Mouse (Mus musculus) lung, adult 2 months (tissue): ENCODE measurements around the gene Plxna4. TPM values are rescaled to one million over a fixed set of nuclear protein-coding genes. Genes with fewer than 3 reads are reported as not detected.

Experiments
- DNase-seq: peaks from one replicate; pipeline ENCODE4 v3.0.0; 2022
- H3K4me1 ChIP-seq: fragments of 200-500 bp; 2 replicates; pipeline ENCODE4 v1.6.1; 2011; ENCODE audit warnings: low read length; ENCODE audit not compliant: control insufficient read depth, insufficient read depth
- H3K4me3 ChIP-seq: fragments of 200-500 bp; replicated peaks from 2 replicates; pipeline ENCODE3; 2011; ENCODE audit warnings: low read depth, mild to moderate bottlenecking, control low read depth, low read length; ENCODE audit errors: extremely low read depth
- CTCF ChIP-seq: fragments of 200-500 bp; IDR thresholded peaks from 2 replicates; pipeline ENCODE4 v1.5.1; 2011; ENCODE audit warnings: mild to moderate bottlenecking, low read length, control low read depth; ENCODE audit not compliant: insufficient read depth
- POLR2A ChIP-seq: fragments of 200-500 bp; IDR thresholded peaks from 2 replicates; pipeline ENCODE4 v1.6.1; 2011; ENCODE audit warnings: low read depth, mild to moderate bottlenecking, control low read depth, low read length, borderline replicate concordance; ENCODE audit errors: extremely low read depth
- WGBS: fragments of 180-500 bp; shearing (Covaris S2); methylation state at CpG from one replicate; pipeline ENCODE4 v1.1.7; 2018; 5-methylcytosine and 5-hydroxymethylcytosine counted together
- polyA plus RNA-seq: library from polyadenylated mRNA; depleted of rRNA; stranded (reverse); fragments of >200 nt; gene quantifications from 2 replicates; pipeline ENCODE4 v1.2.3, GENCODE M21; 2012

Plxna4 gene
- polyA plus RNA-seq, 1 experiment, result 7.4 TPM

DNA sequence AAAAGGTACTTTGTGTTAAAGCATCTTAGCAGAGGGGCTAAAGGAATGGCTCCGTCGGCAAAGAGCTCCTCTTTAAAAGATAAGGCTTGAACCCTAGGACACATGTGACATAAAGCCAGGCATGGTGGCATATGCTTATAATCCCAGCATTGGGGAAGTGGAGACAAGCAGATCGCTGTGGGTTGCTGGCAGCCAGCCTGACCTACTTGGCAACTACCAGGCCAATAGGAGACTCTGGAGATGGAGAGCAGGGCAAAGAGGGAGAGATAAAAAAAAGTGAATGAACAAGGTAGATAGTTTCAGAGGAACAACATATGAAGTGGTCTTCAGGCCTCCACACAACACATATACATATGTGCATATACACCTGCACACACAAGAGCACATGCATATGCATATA lies 189.7 kb downstream of the Plxna4 start:
- peaks cover 11% of the 10 kb centered on the region for H3K4me1 ChIP-seq
- WGBS, result 75% methylated on average over 3 of the region's 3 CpGs
- no peak for DNase-seq
- no peak overlapping the region for H3K4me3 ChIP-seq
- TF ChIP-seq POLR2A (no peak), CTCF (no peak)

DNA sequence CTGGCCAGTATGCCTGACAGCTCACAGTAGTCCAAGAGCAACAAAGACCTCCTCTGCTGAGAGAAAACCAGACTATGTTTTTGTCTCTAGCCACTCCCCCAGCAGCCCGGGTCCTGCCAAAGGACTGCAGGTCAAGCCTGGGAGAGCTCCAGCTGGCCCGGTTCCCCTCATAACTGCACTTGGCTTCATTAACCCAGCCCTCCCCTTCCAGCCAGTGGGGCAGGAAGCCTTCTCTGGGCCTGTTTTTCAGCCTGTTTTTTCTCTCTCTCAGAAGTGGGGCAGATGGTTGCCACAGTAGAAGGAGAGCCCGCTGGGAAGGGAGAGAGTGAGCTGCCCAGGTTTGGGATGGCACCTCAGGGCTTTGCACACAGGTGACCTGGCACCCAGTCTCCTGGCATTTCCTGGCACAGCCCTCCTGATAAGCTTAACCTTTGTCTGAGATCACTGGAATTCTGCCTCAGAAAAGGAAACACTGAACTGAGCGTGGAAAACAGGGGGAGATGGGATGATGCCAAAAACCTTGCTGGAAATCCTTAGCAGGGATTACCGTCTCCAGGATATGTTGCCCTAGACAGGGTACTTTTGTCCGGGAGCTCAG lies 190.8 kb downstream of the Plxna4 start:
- DNase-seq, result peak; percentile 79
- WGBS, result 18% methylated on average over 6 of the region's 6 CpGs
- TF ChIP-seq CTCF, result no peak
- TF ChIP-seq POLR2A, result no peak
- Histone ChIP-seq H3K4me3 (no peak overlapping the region), H3K4me1 (peaks cover 11% of the 10 kb centered on the region)

DNA sequence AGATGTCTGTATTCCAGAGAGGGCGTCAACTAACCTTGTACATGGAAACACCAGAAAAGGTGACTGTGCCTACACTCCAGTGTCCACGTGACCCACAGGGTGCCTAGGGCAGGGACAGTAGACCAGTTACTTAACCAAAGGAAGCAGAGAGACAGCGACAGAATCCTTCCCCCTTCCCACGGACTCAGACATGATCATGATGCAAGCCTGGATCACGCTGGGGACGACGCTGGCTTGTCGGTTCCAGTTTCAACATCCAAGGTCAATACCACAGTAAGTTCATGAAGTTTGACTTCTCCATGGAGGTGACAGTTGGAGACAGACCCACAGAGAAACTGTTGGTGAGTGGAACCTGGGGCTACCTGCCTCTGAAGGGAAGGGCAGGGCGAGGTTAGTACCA lies 192.6 kb downstream of the Plxna4 start:
- 92% methylated on average over 9 of the region's 9 CpGs for WGBS
- TF ChIP-seq CTCF, result no peak
- no peak for TF ChIP-seq POLR2A
- Histone ChIP-seq H3K4me1 (peaks cover 11% of the 10 kb centered on the region), H3K4me3 (no peak overlapping the region)
- no peak for DNase-seq

DNA sequence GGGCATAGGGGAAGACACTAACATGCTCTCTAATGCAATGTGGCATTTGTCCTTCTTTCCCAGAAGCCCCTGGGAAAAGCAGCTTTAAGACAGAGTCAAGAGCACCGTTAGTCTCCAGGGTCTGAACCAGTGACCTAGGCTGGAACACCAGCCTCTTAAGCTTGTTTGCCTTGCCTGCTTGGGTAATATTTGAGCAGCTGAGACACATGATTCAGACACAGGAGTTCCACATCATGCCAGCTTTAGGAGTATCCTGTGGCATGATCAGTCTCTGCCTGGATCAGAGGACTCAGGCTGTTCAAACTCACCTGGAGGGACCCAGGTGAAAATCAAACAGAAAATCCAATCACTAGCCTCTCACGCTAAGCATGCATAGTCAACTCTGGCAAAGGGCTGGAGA lies 195.7 kb downstream of the Plxna4 start:
- no peak for DNase-seq
- WGBS, result 56% methylated on average over 2 of the region's 2 CpGs
- TF ChIP-seq POLR2A, result no peak
- TF ChIP-seq CTCF, result no peak
- Histone ChIP-seq H3K4me3 (no peak overlapping the region), H3K4me1 (peaks cover 9% of the 10 kb centered on the region)

DNA sequence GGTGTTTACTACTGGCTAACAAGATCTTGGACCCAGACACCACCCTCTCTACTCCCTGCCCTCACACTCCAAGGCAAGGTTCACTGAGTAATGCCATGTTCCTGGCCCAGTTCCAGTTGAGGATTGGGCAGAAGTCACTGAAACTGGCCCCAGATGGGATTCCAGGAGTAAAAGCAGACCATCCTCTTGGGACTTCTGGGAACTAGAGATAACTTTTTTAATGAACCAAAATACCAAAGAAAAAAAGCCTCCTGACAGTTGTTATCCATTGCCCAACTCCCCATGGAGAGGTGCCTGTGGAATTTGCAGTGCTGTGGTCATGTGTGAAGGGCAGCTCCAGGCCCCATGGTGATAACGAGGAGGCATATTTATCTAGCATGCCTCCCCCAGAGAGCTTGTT lies 199.7 kb downstream of the Plxna4 start:
- 40% methylated on average over 1 of the region's 1 CpGs for WGBS
- Histone ChIP-seq H3K4me3 (no peak overlapping the region), H3K4me1 (peaks cover 4% of the 10 kb centered on the region)
- DNase-seq, result no peak
- TF ChIP-seq CTCF (no peak), POLR2A (no peak)

DNA sequence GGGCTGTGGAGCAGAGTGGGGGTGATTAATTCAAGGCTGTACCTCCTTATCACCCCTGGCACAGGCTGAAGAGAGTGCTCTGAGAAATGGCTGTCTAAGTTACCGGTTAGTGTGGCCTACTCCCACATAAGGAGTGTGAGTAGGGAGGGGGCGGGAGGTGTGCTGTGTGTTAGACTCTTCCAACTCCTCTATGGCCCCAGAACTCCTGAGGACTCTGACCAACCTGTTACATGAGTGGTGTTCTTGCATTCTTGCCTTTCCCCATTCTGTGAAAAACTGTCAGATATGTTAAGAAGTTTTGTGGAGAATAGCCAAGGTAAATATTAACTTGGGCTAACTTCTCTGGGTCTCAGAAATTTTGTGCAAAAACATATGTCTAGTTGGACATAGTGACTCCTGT lies 201.1 kb downstream of the Plxna4 start:
- H3K4me1 ChIP-seq, result peaks cover 4% of the 10 kb centered on the region
- H3K4me3 ChIP-seq, result no peak overlapping the region
- TF ChIP-seq CTCF, result no peak
- no peak for DNase-seq
- 55% methylated on average over 2 of the region's 2 CpGs for WGBS

DNA sequence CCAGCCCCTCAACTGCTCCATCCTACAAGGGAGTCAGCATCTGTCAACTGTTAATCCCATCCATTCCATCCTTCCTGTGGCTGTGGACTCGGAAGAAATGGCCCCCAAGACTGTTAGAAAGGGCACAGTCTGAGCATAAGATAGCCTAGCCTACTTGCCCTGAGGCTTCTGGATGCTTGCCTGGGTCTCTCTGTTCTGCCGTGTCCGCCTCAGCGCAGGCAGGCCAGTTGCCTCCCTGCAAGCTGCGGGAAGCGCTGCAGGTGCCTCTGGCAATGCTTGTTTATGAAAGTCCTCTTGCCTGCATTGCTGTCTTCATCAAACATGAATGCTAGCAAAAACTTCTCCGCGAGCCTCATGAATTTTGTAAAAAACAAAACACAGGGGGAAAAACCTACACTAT lies 203.1 kb downstream of the Plxna4 start:
- 69% methylated on average over 8 of the region's 8 CpGs for WGBS
- DNase-seq, result no peak
- TF ChIP-seq CTCF (no peak), POLR2A (no peak)
- Histone ChIP-seq H3K4me3 (no peak overlapping the region), H3K4me1 (peaks cover 4% of the 10 kb centered on the region)

DNA sequence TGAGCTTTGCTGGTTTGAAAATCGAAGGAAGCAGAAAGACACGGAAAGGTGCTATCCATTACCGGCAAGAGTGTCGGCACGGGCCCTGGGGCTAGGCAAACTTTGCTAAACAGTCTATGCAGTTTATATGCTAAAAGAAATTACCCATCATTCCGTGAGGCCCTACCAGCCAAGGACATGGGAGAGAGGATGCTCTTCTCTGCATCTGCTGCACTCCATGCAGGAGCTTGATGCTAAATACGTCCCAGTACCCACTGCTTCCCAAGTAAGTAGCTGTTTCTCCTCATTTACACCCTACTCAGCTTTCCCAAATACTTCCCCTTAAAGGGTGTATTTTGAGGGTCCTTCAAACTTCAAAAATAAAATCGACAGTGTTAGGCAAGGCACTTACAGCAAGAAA lies 203.6 kb downstream of the Plxna4 start:
- WGBS, result 83% methylated on average over 8 of the region's 8 CpGs
- H3K4me1 ChIP-seq, result peaks cover 4% of the 10 kb centered on the region
- no peak for TF ChIP-seq CTCF
- TF ChIP-seq POLR2A, result no peak
- no peak overlapping the region for H3K4me3 ChIP-seq
- DNase-seq, result no peak

DNA sequence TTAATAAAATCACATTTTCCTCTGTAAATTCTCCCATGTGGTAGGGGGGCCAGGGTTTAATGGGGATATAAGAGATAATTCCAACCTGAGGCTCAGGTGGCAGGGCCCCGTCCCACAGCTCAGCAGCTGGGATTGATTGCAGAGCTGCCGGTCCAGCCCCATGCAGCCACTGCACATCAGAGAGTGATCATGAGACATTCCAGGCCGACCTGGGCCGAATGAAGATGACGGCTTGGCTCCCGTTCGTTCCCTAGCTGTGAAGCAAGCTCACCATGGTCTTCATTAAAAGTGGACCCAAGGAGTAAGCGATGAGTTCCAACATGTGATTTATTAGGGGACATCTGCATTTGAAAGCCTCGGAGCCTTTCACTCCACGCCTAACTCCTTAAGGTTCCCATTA lies 206.5 kb downstream of the Plxna4 start:
- DNase-seq, result no peak
- no peaks in the 10 kb centered on the region for H3K4me1 ChIP-seq
- no peak overlapping the region for H3K4me3 ChIP-seq
- TF ChIP-seq POLR2A, result no peak
- no peak for TF ChIP-seq CTCF
- 69% methylated on average over 10 of the region's 10 CpGs for WGBS

DNA sequence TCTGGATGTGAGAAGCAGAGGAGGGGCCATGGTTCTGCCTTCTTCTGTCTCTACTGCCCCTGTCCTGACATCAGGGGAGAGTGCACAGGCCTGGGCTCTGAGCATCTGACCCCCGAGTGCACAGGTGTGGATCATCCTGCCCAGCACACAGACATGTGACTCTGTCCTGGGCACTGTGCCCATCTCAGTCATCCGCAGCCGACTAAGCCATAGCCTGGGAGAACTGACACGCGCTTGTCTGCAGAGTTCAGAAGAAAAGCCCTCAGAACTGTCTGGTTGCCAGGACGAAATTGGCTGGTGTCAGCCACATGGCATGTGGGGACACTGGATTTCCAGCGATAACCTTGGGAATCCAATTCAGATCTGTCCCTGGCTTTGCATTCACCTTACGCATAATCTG lies 210.8 kb downstream of the Plxna4 start:
- no peak for DNase-seq
- TF ChIP-seq POLR2A (no peak), CTCF (no peak)

More for the DNA sequence above, 210.8 kb downstream of the Plxna4 start:
- 55% methylated on average over 8 of the region's 8 CpGs for WGBS
- H3K4me1 ChIP-seq, result peaks cover 5% of the 10 kb centered on the region; the same call in 1 of the 2 replicates
- H3K4me3 ChIP-seq, result no peak overlapping the region
